Mouse (Mus musculus): Measurements from ENCODE around the gene Sh2d3c.

DNA sequence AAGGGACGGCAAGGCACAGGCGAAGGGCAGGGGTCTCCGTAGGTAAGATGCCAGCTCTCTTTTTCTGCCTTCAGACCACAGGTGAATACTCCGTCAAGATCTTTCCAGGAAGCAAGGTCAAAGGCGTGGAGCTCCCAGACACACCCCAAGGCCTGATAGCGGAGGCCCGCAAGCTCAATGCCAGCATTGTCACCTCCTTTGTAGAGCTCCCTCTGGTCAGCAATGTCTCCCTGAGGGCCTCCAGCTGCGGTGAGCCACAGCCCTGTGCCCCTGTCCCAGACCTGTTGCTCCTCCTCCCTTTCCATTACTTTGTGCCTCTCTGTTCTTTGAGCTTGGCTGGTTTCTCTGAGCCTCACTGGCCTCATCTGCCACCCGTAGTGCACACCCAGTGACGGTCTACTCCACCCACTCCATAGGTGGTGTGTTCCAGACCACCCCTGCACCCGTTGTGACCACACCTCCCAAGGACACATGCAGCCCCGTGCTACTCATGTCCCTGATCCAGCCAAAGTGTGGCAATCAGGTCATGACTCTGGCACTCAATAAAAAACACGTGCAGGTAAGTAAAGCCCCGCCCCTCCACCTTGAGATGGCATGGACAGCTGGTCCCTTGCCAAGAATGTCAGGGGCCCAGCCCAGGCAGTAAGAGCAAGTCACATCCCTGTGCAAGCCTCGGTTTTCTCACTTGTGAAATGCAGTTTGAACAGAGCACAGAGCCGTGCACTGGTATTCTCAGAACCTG, 47.5 kb upstream of the Sh2d3c start:
- TF ChIP-seq GATA1 (IDR thresholded peaks at IDR 0.05; ENCODE audit: low read length) = no peak
- TF ChIP-seq TAL1 (IDR thresholded peaks at IDR 0.05; ENCODE audit: low read length) = no peak
